Mouse (Mus musculus): ENCODE results near the gene Plce1. TPM values are rescaled to one million over a fixed set of nuclear protein-coding genes. Genes with fewer than 3 reads are reported as not detected.
"Not testable (repeated sequence)": the region's sequence is repeated elsewhere in the genome, so short reads cannot be mapped to it uniquely, and the experiment has no call there.

Plce1 gene
- total RNA-seq, 2 experiments from 2014 or later, result 0.04 TPM; not detected in 1

GRCm38 (mm10) chr19:38626246-38627015, 145.5 kb downstream of the Plce1 start:
- no peak for ATAC-seq (ENCODE audit: poor library complexity, severe bottlenecking)

- no peak for ATAC-seq (ENCODE audit: poor library complexity, severe bottlenecking)
Measured at GRCm38 (mm10) chr19:38627075-38627768, 146.3 kb downstream of the Plce1 start.

GRCm38 (mm10) chr19:38632251-38632650, 151.3 kb downstream of the Plce1 start:
- no peak for ATAC-seq (ENCODE audit: poor library complexity, severe bottlenecking)

DNA sequence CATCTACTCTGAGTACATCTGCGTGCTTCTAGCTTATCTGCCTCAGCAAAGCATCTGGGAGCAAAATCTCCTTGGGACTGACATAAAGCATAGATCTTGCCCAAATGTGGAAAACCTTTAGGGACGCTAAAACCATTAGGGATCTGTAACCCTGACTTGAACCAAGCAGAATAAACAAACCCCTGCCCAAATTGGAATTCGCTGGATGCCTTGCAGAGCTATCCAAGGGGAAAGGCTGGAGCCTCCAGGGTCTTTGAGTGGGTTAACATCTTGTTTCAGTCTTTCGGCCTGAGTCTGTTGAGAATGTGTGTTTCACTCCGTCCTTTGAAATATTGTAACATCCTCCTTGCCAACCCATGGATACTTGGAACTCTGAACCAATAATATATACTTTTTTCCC, 152.4 kb downstream of the Plce1 start:
- ATAC-seq (ENCODE audit: poor library complexity, severe bottlenecking), result no peak

DNA sequence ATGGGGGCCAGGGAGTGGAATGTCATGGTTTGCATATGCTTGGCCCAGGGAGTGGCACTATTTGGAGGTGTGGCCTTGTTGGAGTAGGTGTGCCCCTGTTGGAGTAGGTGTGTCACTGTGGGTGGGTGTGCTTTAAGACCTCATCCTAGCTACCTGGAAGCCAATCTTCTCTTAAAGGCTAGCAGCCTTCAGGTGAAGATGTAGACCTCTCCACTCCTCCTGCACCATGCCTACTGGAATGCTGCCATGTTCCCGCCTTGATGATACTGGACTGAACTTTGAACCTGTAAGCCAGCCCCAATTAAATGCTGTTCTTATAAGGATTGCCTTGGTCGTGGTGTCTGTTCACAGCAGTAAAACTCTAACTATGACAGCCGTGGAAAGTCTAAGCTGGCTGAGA, 158.1 kb downstream of the Plce1 start:
- no peak for ATAC-seq (ENCODE audit: poor library complexity, severe bottlenecking)

DNA sequence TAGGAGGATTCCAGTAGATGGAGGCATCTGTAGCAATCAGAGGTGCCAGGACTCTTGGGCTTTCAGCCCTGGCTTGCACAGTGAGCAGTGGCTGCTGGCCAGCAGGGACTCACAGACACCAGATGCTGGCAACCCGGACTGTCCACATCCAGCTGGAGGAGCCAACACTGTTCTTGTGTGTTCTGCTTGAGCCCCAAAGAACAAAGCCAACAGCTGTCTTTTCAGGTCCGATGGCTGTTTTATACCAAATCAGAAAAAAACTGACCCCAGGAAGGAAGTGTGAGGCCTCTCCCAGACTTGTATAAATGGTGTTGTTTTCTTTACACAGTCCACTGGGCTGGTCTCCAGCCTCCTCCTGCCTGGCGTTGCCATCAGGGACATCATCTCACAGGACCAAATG, 158.9 kb downstream of the Plce1 start:
- no peak for ATAC-seq (ENCODE audit: poor library complexity, severe bottlenecking)

GRCm38 (mm10) chr19:38642515-38642914, 161.6 kb downstream of the Plce1 start:
- not testable (repeated sequence) for ATAC-seq (ENCODE audit: poor library complexity, severe bottlenecking)

- ATAC-seq (ENCODE audit: poor library complexity, severe bottlenecking), result no peak
Measured at GRCm38 (mm10) chr19:38644871-38645595, 164.1 kb downstream of the Plce1 start.

GRCm38 (mm10) chr19:38657980-38658379, 177.1 kb downstream of the Plce1 start:
- no peak for ATAC-seq (ENCODE audit: poor library complexity, severe bottlenecking)

GRCm38 (mm10) chr19:38665398-38665797, 184.5 kb downstream of the Plce1 start:
- no peak for ATAC-seq (ENCODE audit: poor library complexity, severe bottlenecking)

- no peak for ATAC-seq (ENCODE audit: poor library complexity, severe bottlenecking)
Measured at GRCm38 (mm10) chr19:38672015-38672600, 191.2 kb downstream of the Plce1 start.

DNA sequence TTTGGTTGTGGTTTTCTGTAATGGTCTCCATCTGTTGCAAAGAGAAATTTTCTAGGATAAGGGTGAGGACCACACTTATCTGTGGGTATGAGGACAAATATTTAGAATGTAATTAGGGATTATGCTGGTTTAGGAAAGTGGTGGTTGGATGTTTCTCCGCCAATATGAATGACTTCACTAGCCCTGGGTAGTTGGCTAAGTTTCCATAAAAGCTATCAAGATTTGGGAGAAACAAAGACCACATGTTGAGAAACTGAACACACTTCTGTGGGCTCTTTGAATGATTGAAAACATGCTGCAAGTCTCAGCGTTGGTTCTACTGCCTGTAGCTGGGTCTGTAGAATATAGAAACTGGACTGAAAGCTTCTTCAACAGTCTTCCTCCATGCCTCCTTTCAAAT, 193.0 kb downstream of the Plce1 start:
- no peak for ATAC-seq (ENCODE audit: poor library complexity, severe bottlenecking)

- ATAC-seq (ENCODE audit: poor library complexity, severe bottlenecking), result no peak
Measured at GRCm38 (mm10) chr19:38678655-38679054, 197.7 kb downstream of the Plce1 start.

GRCm38 (mm10) chr19:38679520-38679919, 198.6 kb downstream of the Plce1 start:
- ATAC-seq (ENCODE audit: poor library complexity, severe bottlenecking), result no peak

GRCm38 (mm10) chr19:38687326-38687725, 206.4 kb downstream of the Plce1 start:
- no peak for ATAC-seq (ENCODE audit: poor library complexity, severe bottlenecking)

DNA sequence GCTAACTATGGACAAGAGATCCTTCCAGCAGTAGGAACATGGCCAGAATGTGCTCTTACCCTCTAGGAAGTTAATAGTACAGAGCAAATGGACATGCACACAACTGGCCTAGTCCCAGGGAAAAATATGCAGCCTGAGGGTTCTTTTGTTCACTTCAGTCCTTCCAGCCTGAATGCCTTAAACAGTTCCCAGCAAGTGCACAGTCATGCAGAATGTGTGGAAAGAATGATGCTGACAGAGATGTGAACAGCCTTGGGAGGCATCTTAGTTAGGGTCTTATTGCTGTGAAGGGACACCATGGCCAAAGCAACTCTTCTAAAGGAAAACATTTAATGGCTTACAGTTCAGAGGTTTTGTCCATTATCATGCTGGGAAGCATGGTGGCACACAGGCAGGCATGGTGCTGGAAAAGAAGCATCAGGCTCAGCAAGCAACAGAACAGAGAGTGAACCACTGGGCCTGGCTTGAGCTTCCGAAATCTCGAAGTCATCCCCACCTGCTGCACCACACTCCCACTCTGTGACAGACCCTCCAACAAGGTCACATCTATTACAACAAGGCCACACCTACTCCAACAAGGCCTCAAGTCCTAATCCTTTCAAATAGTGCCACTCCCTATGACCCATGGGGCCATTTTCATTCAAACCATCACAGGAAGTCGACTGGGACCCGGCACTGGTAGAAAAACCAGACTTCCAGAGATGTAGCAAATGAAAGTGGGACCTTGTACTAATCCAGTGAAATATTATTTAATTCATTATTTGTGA, 208.0 kb downstream of the Plce1 start:
- ATAC-seq (ENCODE audit: poor library complexity, severe bottlenecking), result no peak

GRCm38 (mm10) chr19:38690276-38690675, 209.4 kb downstream of the Plce1 start:
- no peak for ATAC-seq (ENCODE audit: poor library complexity, severe bottlenecking)

GRCm38 (mm10) chr19:38691533-38691932, 210.6 kb downstream of the Plce1 start:
- no peak for ATAC-seq (ENCODE audit: poor library complexity, severe bottlenecking)

- ATAC-seq (ENCODE audit: poor library complexity, severe bottlenecking), result no peak
Measured at GRCm38 (mm10) chr19:38693331-38693730, 212.4 kb downstream of the Plce1 start.

DNA sequence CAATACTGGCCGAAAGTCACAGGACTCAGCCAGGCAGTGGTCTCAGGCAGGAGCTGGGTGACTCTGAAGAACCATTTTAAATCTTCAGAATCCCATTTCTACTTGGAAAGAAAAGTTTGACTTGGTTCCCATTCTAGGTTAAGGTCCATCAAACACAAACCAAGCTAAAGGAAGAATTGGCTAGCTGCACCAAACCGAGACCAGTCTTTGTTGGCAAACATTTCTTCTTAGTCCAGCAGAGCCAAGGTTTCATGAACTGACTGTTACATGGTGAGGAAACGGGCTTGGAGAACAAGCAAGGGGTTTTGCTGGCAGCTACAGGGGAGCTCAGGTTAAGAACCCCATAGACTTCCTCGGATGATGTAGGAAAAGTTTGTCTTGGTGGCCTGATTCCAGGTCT, 212.9 kb downstream of the Plce1 start:
- ATAC-seq (ENCODE audit: poor library complexity, severe bottlenecking), result no peak

DNA sequence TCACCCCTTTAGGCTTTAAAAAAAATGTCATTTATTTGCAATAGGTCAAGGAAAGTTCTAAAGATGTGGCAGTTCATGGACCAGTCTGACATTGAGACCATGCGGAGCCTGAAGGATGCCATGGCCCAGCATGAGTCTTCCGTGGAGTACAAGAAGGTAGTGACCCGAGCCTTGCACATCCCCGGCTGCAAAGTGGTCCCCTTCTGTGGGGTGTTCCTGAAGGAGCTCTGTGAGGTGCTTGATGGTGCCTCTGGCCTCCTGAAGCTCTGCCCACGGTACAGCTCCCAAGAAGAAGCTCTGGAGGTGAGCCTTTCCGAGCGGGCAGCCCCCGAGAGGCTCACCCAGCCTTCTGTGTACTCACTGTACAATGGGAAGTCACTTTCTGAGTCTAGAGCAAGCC, 220.9 kb downstream of the Plce1 start:
- no peak for ATAC-seq (ENCODE audit: poor library complexity, severe bottlenecking)
